Mouse (Mus musculus): ENCODE data around the gene Npcd.

GRCm38 (mm10) chr15:79790905-79791304, 43.1 kb downstream of the Npcd start:
- TF ChIP-seq CTCF (IDR thresholded peaks at IDR 0.05; ENCODE audit: low read depth, low read length) (no peak), POLR2A (IDR thresholded peaks at IDR 0.05; ENCODE audit: insufficient read depth, low read length) (no peak), EP300 (IDR thresholded peaks at IDR 0.05; ENCODE audit: insufficient read depth, low read depth, low read length) (no peak)
